Mouse (Mus musculus): ENCODE results near the gene Cxcl3. TPM values are rescaled to one million over a fixed set of nuclear protein-coding genes. Genes with fewer than 3 reads are reported as not detected.

The Cxcl3 gene
- polyA plus RNA-seq, 1 experiment from 2014 or later = not detected

Small RNAs within 50 kb of the gene (microRNA-seq; reads per million reads assigned to microRNA genes)
- not detected for gene Gm24322

Other genes starting within 250 kb of the Cxcl3 start
- not detected in 2 replicates for gene 5830473C10Rik, start 225.0 kb upstream of the Cxcl3 start, polyA plus RNA-seq (2016; fragmentation: Nextera tagmentation; extraction: Ambion mirVana)
- gene Rassf6, start 145.4 kb upstream of the Cxcl3 start, polyA plus RNA-seq (2016; fragmentation: Nextera tagmentation; extraction: Ambion mirVana) = 0.69 and 1.1 TPM in 2 replicates
- gene Cxcl5, start 26.7 kb upstream of the Cxcl3 start, polyA plus RNA-seq (2016; fragmentation: Nextera tagmentation; extraction: Ambion mirVana) = 0.29 TPM in 1 of 2 replicates, not detected in the other
- 12.1 and 12.8 TPM in 2 replicates for gene Ppbp, start 17.6 kb upstream of the Cxcl3 start, polyA plus RNA-seq (2016; fragmentation: Nextera tagmentation; extraction: Ambion mirVana)
- 54.2 and 54.9 TPM in 2 replicates for gene Pf4, start 13.7 kb upstream of the Cxcl3 start, polyA plus RNA-seq (2016; fragmentation: Nextera tagmentation; extraction: Ambion mirVana)
- gene Cxcl15, start 8.4 kb downstream of the Cxcl3 start, polyA plus RNA-seq (2016; fragmentation: Nextera tagmentation; extraction: Ambion mirVana) = not detected in 2 replicates
- gene Cxcl1, start 105.1 kb downstream of the Cxcl3 start, polyA plus RNA-seq (2016; fragmentation: Nextera tagmentation; extraction: Ambion mirVana) = 0.31 and 0.49 TPM in 2 replicates
- gene Cxcl2, start 117.8 kb downstream of the Cxcl3 start, polyA plus RNA-seq (2016; fragmentation: Nextera tagmentation; extraction: Ambion mirVana) = 0.22 TPM in 1 of 2 replicates, not detected in the other
- gene Mthfd2l, start 145.0 kb downstream of the Cxcl3 start, polyA plus RNA-seq (2016; fragmentation: Nextera tagmentation; extraction: Ambion mirVana) = 72.9 and 78.5 TPM in 2 replicates
- 0.15 and 0.31 TPM in 2 replicates for gene Epgn, start 241.4 kb downstream of the Cxcl3 start, polyA plus RNA-seq (2016; fragmentation: Nextera tagmentation; extraction: Ambion mirVana)